Mouse (Mus musculus): Measurements from ENCODE around the gene Akna. TPM values are rescaled to one million over a fixed set of nuclear protein-coding genes. Genes with fewer than 3 reads are reported as not detected.

The Akna gene
- total RNA-seq, 1 experiment from 2014 or later: 189 TPM

GRCm38 (mm10) chr4:63389121-63389886, 13.8 kb downstream of the Akna start:
- ATAC-seq (ENCODE audit: extremely low read depth, insufficient number of reproducible peaks, low FRiP score, poor library complexity, severe bottlenecking): peak; percentile 23; the same call in 1 of the 2 replicates

GRCm38 (mm10) chr4:63388029-63388428, 15.1 kb downstream of the Akna start:
- ATAC-seq (ENCODE audit: extremely low read depth, insufficient number of reproducible peaks, low FRiP score, poor library complexity, severe bottlenecking): no peak

DNA sequence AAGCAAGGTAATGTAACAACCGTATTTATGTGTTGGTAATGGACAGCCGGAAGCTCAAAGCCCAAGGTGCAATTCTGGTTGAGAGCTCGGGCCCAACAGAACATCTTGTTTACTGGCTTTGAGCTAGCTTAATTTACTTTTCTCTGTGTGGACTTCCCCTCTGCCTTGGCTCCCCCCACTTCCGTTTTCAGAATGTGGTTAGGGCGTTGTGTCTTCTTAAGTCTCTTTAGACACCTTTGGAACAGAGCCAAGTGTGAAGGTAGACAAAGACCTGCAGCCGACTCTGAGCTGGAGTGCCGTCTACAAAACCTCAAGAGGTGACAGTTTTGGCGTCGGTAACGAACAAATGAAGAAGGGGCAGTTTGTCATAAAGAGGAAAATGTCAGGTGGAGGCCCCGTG, 17.4 kb downstream of the Akna start:
- peak; percentile 75 for ATAC-seq (ENCODE audit: extremely low read depth, insufficient number of reproducible peaks, low FRiP score, poor library complexity, severe bottlenecking)

DNA sequence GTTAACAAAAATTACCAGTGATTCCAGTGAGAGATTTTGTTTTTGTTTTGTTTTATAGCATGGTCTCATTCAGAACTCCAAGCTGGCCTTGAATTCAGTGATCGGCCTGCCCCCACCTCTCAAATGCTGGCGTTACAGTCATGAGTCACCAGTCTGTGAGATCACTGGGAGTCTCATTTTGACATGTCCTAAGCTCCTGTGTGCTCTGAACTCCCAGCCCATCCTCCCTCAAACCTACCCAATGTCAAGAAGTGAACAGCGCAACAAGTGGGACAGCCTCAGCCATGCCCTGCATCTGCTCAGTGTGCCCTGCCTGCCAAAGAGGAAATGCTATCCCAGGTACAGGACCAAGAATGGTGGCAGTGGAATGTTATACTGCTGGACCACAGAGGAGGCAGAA, 17.9 kb downstream of the Akna start:
- no peak for ATAC-seq (ENCODE audit: extremely low read depth, insufficient number of reproducible peaks, low FRiP score, poor library complexity, severe bottlenecking)

DNA sequence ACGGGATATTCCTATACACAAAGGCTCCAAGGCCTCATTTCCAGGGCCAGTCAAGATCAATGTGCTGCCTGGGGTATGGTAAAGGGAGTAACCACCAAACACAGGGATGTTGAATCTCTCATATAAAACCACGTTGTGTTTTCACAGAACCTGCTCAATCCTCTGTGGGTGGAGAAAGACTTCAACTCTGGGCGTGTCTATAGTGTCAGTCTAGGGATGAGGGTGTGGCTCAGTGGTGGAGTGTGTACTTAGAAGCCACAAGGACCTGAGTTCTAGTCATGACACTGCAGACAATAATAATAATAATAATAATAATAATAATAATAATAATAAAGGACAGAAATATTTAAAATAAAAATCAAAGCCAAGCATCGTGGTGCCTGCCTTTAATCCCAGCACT, 18.9 kb downstream of the Akna start:
- no peak for ATAC-seq (ENCODE audit: extremely low read depth, insufficient number of reproducible peaks, low FRiP score, poor library complexity, severe bottlenecking)

DNA sequence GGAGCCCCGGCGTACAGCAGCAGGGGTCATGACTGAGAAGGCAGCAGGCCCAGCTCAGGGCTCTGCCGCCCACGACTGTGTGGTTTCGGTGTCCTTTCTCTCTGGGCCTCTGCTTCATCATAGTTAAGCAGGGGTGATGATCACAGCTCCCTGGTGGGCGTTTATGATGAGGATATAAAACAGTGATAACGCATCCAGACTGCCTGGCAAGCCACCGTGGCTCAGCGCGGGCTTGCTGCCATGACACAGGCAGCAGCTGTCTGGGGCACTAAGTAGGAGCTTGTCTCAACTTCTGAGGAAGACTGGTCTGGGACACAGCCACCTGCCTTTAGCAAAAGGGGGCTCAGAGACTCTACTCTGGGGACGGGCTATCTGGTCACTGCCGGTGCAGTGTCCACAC, 19.7 kb downstream of the Akna start:
- ATAC-seq (ENCODE audit: extremely low read depth, insufficient number of reproducible peaks, low FRiP score, poor library complexity, severe bottlenecking): no peak

DNA sequence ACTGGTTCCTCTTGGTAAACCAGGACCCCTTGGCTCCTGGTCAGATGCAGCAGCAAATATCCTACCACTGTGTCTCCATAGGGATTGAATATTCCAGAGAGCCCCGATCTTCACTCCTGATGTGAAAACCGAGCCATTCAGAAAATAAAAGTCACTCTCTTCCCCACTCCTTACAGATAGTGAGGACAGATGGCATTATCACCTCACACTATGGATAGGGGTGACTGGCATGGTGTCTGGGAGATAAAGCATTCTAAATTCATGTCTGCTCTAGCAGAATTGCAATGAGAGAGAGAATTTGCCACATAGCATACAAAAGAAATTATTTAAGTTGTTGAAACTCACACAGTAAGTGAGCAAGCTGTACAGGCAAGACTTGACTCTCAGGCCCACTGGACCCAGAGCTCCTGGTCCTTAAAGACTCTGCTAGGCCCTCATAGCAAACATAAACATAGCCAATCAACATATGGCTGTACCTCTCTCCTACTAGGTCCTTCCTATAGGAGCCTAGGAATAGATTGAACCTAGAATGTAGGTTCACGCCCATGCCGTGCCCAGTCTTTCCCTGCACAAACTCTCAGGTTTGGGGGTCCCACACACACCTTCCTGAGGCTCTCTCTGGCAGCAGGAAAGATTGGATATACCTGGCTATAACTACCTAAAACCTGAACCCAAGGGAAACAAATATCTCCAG, 20.3 kb downstream of the Akna start:
- no peak for ATAC-seq (ENCODE audit: extremely low read depth, insufficient number of reproducible peaks, low FRiP score, poor library complexity, severe bottlenecking)

DNA sequence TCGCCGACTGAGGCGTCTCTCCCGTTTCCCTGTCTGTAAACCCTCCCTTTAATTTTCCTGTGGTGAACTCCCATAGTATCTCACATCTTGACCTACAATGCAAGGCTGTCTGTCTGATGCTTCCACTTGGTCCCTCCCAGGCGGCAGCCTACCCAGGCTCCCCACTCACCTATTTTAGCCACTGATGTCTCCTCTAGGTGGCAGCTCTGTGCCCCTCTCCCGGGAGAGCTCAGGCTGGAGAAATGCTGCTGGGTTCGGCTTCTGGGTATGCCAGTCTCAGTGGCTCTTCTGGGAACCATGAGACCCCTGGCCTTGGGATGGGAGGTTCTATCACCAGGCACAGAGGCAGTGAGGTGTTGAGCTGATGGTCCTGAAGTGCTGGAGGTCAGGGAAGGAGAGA, 25.7 kb downstream of the Akna start:
- no peak for ATAC-seq (ENCODE audit: extremely low read depth, insufficient number of reproducible peaks, low FRiP score, poor library complexity, severe bottlenecking)

DNA sequence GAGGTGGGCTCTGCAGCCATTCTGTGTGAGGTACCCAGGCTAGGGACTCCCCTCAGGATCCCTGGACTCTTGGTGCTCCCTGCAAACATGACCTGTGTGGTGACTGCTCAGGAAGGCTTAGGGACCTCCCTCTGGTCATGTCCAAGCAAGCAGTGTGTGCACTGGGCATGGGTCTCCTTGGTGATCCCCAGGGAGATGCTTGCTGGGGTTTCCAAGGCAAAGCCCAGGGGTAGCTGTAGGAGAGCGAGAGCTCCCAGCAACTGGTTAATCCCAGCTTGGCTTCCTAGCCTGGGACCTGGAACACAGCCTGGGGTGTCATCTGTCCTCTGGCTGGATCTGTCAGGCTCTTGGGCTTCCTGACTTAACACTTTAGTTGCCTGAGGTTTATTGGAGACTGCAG, 27.8 kb downstream of the Akna start:
- ATAC-seq (ENCODE audit: extremely low read depth, insufficient number of reproducible peaks, low FRiP score, poor library complexity, severe bottlenecking): no peak

- ATAC-seq (ENCODE audit: extremely low read depth, insufficient number of reproducible peaks, low FRiP score, poor library complexity, severe bottlenecking): no peak
These were observed 28.8 kb downstream of the Akna start for GRCm38 (mm10) chr4:63374331-63374730.

GRCm38 (mm10) chr4:63373404-63373803, 29.8 kb downstream of the Akna start:
- no peak for ATAC-seq (ENCODE audit: extremely low read depth, insufficient number of reproducible peaks, low FRiP score, poor library complexity, severe bottlenecking)

DNA sequence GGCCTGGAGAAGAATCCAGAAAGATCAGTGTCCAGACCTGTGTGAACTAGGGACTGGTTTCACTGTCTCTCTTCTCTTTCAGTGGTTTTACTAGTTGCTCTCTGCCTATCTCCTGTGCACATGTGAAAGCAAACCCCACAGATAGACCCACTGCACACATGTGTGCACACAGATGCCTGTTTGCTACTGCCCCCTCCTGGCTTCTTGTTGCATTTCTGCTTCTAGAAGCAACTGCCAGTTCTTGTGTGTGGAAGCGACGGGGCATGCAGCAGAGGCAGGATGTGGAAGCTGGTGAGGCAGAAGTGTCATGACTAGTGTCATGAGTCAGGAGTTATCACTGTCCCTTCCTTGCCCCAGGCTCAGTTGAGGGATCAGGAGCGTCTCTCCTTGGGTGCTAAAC, 31.3 kb downstream of the Akna start:
- peak; percentile 65 for ATAC-seq (ENCODE audit: extremely low read depth, insufficient number of reproducible peaks, low FRiP score, poor library complexity, severe bottlenecking)

DNA sequence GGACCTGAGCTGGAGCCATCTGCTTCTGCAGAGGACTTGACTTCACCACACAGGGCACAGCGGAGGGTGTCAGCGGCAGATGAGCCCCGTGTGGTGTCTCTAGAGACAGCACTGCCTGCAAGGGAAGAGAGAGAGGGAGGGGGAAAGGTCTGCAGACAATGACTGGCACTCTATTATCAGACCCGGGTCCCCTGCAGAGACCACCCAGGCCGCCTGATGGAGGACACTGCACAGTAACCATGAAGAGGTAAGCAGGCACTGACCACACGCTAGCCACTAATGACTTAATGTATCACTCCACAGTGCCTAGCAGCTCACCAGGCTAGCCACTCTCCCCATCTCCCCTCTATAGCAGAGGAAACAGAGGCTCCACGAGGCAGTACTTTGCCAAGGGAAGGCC, 32.3 kb downstream of the Akna start:
- no peak for ATAC-seq (ENCODE audit: extremely low read depth, insufficient number of reproducible peaks, low FRiP score, poor library complexity, severe bottlenecking)

DNA sequence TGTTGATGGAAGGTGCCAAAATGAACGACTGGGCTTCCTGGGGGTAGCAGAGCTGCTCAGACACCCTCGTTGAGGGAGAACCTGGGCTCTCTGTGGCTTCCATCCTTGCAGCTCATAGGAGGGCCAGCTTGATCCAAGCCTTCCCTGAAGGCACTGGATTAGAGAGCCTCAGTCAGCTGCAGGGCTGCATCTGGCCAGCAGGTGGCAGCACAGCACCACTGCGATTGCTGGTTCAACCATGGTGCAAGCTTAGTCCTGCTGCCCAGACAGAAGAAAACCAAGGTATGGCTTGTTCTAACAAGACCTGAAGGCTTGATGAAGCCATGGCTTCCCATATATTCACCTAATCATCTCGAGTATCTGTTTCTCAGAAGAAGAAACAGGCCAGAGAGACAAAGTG, 34.6 kb downstream of the Akna start:
- peak; percentile 73 for ATAC-seq (ENCODE audit: extremely low read depth, insufficient number of reproducible peaks, low FRiP score, poor library complexity, severe bottlenecking)

GRCm38 (mm10) chr4:63362150-63362549, 41.0 kb downstream of the Akna start, which contains the start of gene Orm2:
Gene Orm2 (plus strand): TSS chr4:63362449.
- no peak for ATAC-seq (ENCODE audit: extremely low read depth, insufficient number of reproducible peaks, low FRiP score, poor library complexity, severe bottlenecking)

DNA sequence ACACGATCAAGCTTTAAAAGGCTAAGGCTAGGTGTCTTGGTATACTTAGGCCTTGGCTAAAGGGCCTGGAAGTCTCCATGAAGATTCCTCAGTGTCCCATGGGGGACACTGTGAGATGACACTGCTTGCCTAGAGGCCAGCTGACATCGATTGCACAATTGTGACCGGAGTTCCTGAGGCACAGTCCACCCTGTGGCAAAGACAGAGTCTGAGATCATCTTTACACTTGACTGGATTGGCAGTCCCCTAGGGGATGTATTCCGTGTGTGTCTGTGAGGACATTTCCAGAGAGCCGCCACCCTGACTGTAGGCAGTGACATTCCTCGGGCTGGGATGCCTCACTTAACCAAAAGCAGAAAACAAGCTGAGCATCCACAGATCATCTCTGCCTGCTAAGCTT, 43.3 kb downstream of the Akna start:
- no peak for ATAC-seq (ENCODE audit: extremely low read depth, insufficient number of reproducible peaks, low FRiP score, poor library complexity, severe bottlenecking)

GRCm38 (mm10) chr4:63356981-63357570, 46.1 kb downstream of the Akna start:
- no peak for ATAC-seq (ENCODE audit: extremely low read depth, insufficient number of reproducible peaks, low FRiP score, poor library complexity, severe bottlenecking)

- ATAC-seq (ENCODE audit: extremely low read depth, insufficient number of reproducible peaks, low FRiP score, poor library complexity, severe bottlenecking): no peak
These were observed 47.1 kb downstream of the Akna start, which contains the start of gene Orm3 for GRCm38 (mm10) chr4:63355877-63356665. Gene Orm3 (plus strand): TSS chr4:63356162.

DNA sequence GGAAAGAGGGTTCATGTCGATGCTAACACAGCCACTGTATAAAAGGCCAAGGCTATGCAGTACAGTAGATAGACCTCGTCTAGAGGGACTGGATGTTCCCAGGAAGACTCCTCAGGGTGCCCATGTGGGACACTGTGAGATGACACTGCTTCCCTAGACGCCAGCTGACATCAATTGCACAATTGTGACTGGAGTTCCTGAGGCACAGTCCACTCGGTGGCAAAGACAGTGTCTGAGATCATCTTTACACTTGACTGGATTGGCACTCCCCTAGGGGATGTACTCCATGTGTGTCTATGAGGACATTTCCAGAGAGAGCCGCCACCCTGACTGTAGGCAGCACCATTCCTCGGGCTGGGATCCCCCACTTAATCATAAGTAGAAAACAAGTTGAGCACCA, 54.6 kb downstream of the Akna start:
- ATAC-seq (ENCODE audit: extremely low read depth, insufficient number of reproducible peaks, low FRiP score, poor library complexity, severe bottlenecking): no peak

All from neutrophil, adult 5-6 weeks (primary cell).